Mouse (Mus musculus): Measurements from ENCODE around the gene Magi1.

- TF ChIP-seq GATA1 (IDR thresholded peaks at IDR 0.05; ENCODE audit: borderline replicate concordance, low read length): no peak
- no peak for TF ChIP-seq FLI1 (IDR thresholded peaks at IDR 0.05; ENCODE audit: low read length)
Measured at GRCm38 (mm10) chr6:93912582-93913225, 371.0 kb downstream of the Magi1 start.

All from megakaryocyte, embryonic 14.5 days (primary cell).